Mouse (Mus musculus): ENCODE measurements around the gene Nanog. TPM values are rescaled to one million over a fixed set of nuclear protein-coding genes. Genes with fewer than 3 reads are reported as not detected.

Gene Nanog
- polyA plus RNA-seq, 1 experiment from 2014 or later = 0.10 TPM

GRCm38 (mm10) chr6:122762952-122763700, 55.8 kb downstream of the Nanog start:
- Histone ChIP-seq H3K9ac (replicated peaks) (no peak overlapping the region), H3K27me3 (peaks cover 4% of the 10 kb centered on the region; the same call in 1 of the 2 replicates), H3K4me2 (no peak overlapping the region), H3K9me3 (no peaks in the 10 kb centered on the region), H3K27ac (no peak overlapping the region), H3K4me1 (replicated peaks) (peaks cover 33% of the 10 kb centered on the region), H3K36me3 (no peaks in the 10 kb centered on the region), H3K4me3 (replicated peaks) (no peak overlapping the region)
- 70% methylated on average over 11 of the region's 11 CpGs for WGBS
- no peak for ATAC-seq (ENCODE audit: insufficient number of reproducible peaks, insufficient read depth, low FRiP score, low TSS enrichment, low read depth)

DNA sequence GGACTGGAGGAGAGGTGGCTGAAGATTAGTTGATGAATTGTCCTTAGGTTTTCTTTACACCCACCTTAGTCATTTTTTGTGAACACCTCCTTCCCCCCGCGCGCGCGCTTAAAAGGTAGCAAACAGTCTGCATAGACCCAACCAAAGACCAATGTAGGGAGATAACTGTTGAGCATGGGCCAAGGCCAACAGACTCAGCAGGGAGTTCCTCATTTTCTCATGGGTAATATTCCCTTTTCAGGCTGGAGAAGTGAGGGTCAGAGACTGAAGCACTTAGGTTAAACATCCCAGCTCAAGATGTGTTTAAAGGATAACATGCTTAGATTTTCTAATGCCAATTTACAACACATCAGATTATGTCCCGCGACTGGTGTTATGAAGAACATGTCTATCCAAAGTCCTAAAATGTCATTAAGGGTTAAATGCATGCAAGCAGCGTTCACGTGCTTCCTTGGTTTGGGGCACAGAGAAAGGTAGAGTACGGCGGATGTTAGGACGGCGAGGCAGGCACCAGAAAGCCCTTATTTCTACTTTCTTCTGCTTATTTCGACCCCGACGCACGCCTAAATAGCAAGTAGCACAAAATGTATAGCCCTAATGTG, 56.7 kb downstream of the Nanog start:
- Histone ChIP-seq H3K4me2 (peak overlapping the region; percentile 88), H3K9ac (replicated peaks) (peak overlapping the region; percentile 54; the same call in 1 of the 2 replicates), H3K27me3 (peaks cover 4% of the 10 kb centered on the region; the same call in 1 of the 2 replicates), H3K4me3 (replicated peaks) (peak overlapping the region; percentile 49), H3K4me1 (replicated peaks) (peaks cover 41% of the 10 kb centered on the region), H3K36me3 (no peaks in the 10 kb centered on the region), H3K27ac (peak overlapping the region; percentile 93), H3K9me3 (no peaks in the 10 kb centered on the region)
- ATAC-seq (ENCODE audit: insufficient number of reproducible peaks, insufficient read depth, low FRiP score, low TSS enrichment, low read depth) = 0 out of 2 replicates have a peak, but pooled peaks have one; percentile 0
- WGBS = 32% methylated on average over 17 of the region's 17 CpGs

Other genes starting within 250 kb of the Nanog start
- 52.6 and 57.0 TPM in 2 replicates for gene Rimklb, start 208.7 kb upstream of the Nanog start, polyA plus RNA-seq (2016; fragmentation: Nextera tagmentation; extraction: Ambion mirVana)
- 1.2 and 2.1 TPM in 2 replicates for gene Mfap5, start 201.6 kb upstream of the Nanog start, polyA plus RNA-seq (2016; fragmentation: Nextera tagmentation; extraction: Ambion mirVana)
- gene Aicda, start 153.7 kb upstream of the Nanog start, polyA plus RNA-seq (2016; fragmentation: Nextera tagmentation; extraction: Ambion mirVana) = 0.34 and 0.36 TPM in 2 replicates
- gene Apobec1, start 105.0 kb upstream of the Nanog start, polyA plus RNA-seq (2016; fragmentation: Nextera tagmentation; extraction: Ambion mirVana) = 1.2 and 2.6 TPM in 2 replicates
- gene Gdf3, start 97.4 kb upstream of the Nanog start, polyA plus RNA-seq (2016; fragmentation: Nextera tagmentation; extraction: Ambion mirVana) = 0.13 TPM in 1 of 2 replicates, not detected in the other
- not detected in 2 replicates for gene Dppa3, start 81.1 kb upstream of the Nanog start, polyA plus RNA-seq (2016; fragmentation: Nextera tagmentation; extraction: Ambion mirVana)
- gene Slc2a3, start 94.2 kb downstream of the Nanog start, polyA plus RNA-seq (2016; fragmentation: Nextera tagmentation; extraction: Ambion mirVana) = 89.5 and 93.5 TPM in 2 replicates
- gene Foxj2, start 112.4 kb downstream of the Nanog start, polyA plus RNA-seq (2016; fragmentation: Nextera tagmentation; extraction: Ambion mirVana) = 4.6 and 6.0 TPM in 2 replicates
- gene C3ar1, start 148.7 kb downstream of the Nanog start, polyA plus RNA-seq (2016; fragmentation: Nextera tagmentation; extraction: Ambion mirVana) = 1.6 and 2.3 TPM in 2 replicates
- 61.8 and 64.8 TPM in 2 replicates for gene Necap1, start 167.0 kb downstream of the Nanog start, polyA plus RNA-seq (2016; fragmentation: Nextera tagmentation; extraction: Ambion mirVana)
- 0.84 and 0.95 TPM in 2 replicates for gene Clec4a1, start 214.4 kb downstream of the Nanog start, polyA plus RNA-seq (2016; fragmentation: Nextera tagmentation; extraction: Ambion mirVana)
- 0.48 and 0.97 TPM in 2 replicates for gene Clec4a3, start 245.0 kb downstream of the Nanog start, polyA plus RNA-seq (2016; fragmentation: Nextera tagmentation; extraction: Ambion mirVana)

Measured in limb, embryonic 12.5 days (tissue).